Comparison of ENCODE assay signal across 8 mouse cellular contexts in the genomic region with DNA sequence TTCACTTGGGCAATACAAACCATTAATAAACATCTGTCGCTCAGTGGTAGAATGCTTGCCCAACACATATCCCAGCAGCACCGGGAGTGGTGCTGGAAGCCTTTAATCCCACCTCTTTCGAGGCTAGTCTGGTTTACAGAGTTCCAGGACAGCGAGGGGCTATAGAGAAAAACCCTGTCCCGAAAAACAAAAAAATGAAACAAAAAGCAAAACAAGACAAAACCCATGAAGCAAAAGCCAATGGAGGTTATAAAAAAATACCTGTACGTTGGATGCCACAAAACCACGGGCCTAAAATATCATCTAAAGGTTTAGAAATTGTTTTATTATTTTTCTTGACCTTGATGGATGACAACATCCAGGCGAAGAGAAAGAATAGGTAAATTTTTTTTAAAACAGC. TPM values are rescaled to one million over a fixed set of nuclear protein-coding genes. Genes with fewer than 3 reads are reported as not detected.
DNase-seq lines count a peak whose midpoint lies in the region; ATAC-seq lines count a peak whose summit lies in the region.

No protein-coding gene starts in this region.

- peaks cover 55% of the 10 kb centered on the region for H3K4me1 ChIP-seq in heart, embryonic 13.5 days
- H3K4me1 ChIP-seq in hindbrain, embryonic 15.5 days (replicated peaks): peaks cover 53% of the 10 kb centered on the region
- peaks cover 41% of the 10 kb centered on the region for H3K4me1 ChIP-seq in midbrain, embryonic 14.5 days (ENCODE audit: control insufficient read depth, insufficient read depth, low read length)

- peak overlapping the region; percentile 87 for H3K4me3 ChIP-seq in heart, embryonic 13.5 days
- peak overlapping the region; percentile 85 for H3K4me3 ChIP-seq in hindbrain, embryonic 15.5 days
- H3K4me3 ChIP-seq in midbrain, embryonic 14.5 days (replicated peaks; ENCODE audit: low read depth, low read length): peak overlapping the region; percentile 90

- peak overlapping the region; percentile 97 for H3K4me2 ChIP-seq in heart, embryonic 13.5 days
- H3K4me2 ChIP-seq in hindbrain, embryonic 15.5 days: peak overlapping the region; percentile 93
- peak overlapping the region; percentile 60 for H3K4me2 ChIP-seq in midbrain, embryonic 14.5 days (ENCODE audit: low read length)

- H3K27ac ChIP-seq in heart, embryonic 13.5 days (replicated peaks): no peak overlapping the region
- H3K27ac ChIP-seq in hindbrain, embryonic 15.5 days (replicated peaks): peak overlapping the region; percentile 91
- no peak overlapping the region for H3K27ac ChIP-seq in midbrain, embryonic 14.5 days (replicated peaks; ENCODE audit: low read depth, low read length)

- H3K27me3 ChIP-seq in heart, embryonic 13.5 days (replicated peaks): no peaks in the 10 kb centered on the region
- no peaks in the 10 kb centered on the region for H3K27me3 ChIP-seq in hindbrain, embryonic 15.5 days
- no peaks in the 10 kb centered on the region for H3K27me3 ChIP-seq in midbrain, embryonic 14.5 days (ENCODE audit: control insufficient read depth, insufficient read depth, low read length)

- no peaks in the 10 kb centered on the region for H3K9me3 ChIP-seq in heart, embryonic 13.5 days
- no peaks in the 10 kb centered on the region for H3K9me3 ChIP-seq in hindbrain, embryonic 15.5 days
- no peaks in the 10 kb centered on the region for H3K9me3 ChIP-seq in midbrain, embryonic 14.5 days (ENCODE audit: control insufficient read depth, low read length)

- peak overlapping the region; percentile 89 for H3K9ac ChIP-seq in heart, embryonic 13.5 days
- peak overlapping the region; percentile 84; the same call in 1 of the 2 replicates for H3K9ac ChIP-seq in hindbrain, embryonic 15.5 days
- H3K9ac ChIP-seq in midbrain, embryonic 14.5 days (replicated peaks; ENCODE audit: low read length): no peak overlapping the region

- no peak for DNase-seq in heart, adult 8-10 months (ENCODE audit: low spot score)
- peak; percentile 46 for DNase-seq in Muller cell, postnatal 12 days (ENCODE audit: inconsistent ontology term)
- DNase-seq in midbrain, embryonic 14.5 days: no peak
- no peak for DNase-seq in adipocyte (ENCODE audit: low spot score)
- no peak for DNase-seq in thymus, postnatal 25 days
- DNase-seq in cerebellum, adult 18-20 months: no peak

- WGBS in heart, embryonic 13.5 days: 15% methylated on average over 8 of the region's 8 CpGs
- WGBS in hindbrain, embryonic 15.5 days: 13% methylated on average over 8 of the region's 8 CpGs
- WGBS in midbrain, embryonic 14.5 days: 13% methylated on average over 8 of the region's 8 CpGs

- ATAC-seq in heart, embryonic 13.5 days (ENCODE audit: extremely low read depth, insufficient number of reproducible peaks, low FRiP score, low TSS enrichment): no peak
- no peak for ATAC-seq in hindbrain, embryonic 15.5 days (ENCODE audit: low FRiP score, low read depth)
- ATAC-seq in midbrain, embryonic 14.5 days (ENCODE audit: low FRiP score, low TSS enrichment): no peak

- H3K36me3 ChIP-seq in heart, embryonic 13.5 days: peaks cover 12% of the 10 kb centered on the region
- peaks cover 3% of the 10 kb centered on the region; the same call in 1 of the 2 replicates for H3K36me3 ChIP-seq in hindbrain, embryonic 15.5 days
- peaks cover 3% of the 10 kb centered on the region for H3K36me3 ChIP-seq in midbrain, embryonic 14.5 days (ENCODE audit: control insufficient read depth, insufficient read depth, low read length)

RNA-seq across cellular contexts. Expression of gene Actr1a, which starts 0.6 kb away (rescaled TPM):
- polyA plus RNA-seq in heart, embryonic 13.5 days (2015; fragmentation: Nextera tagmentation; extraction: Ambion mirVana): 108 and 111 TPM in 2 replicates
- 10 to 100 TPM; 86.7 to 93.0 (median 89.0) TPM for total RNA-seq in heart, adult 8-10 months (2022)
- 329 and 338 TPM in 2 replicates for polyA plus RNA-seq in hindbrain, embryonic 15.5 days (2015; fragmentation: Nextera tagmentation; extraction: Ambion mirVana)
- 320 and 379 TPM in 2 replicates for polyA plus RNA-seq in midbrain, embryonic 14.5 days (2014; fragmentation: Nextera tagmentation; extraction: Ambion mirVana)

RNA-seq across cellular contexts. Expression of gene Sufu, which starts 0.6 kb away (rescaled TPM):
- 18.4 and 19.3 TPM in 2 replicates for polyA plus RNA-seq in heart, embryonic 13.5 days (2015; fragmentation: Nextera tagmentation; extraction: Ambion mirVana)
- total RNA-seq in heart, adult 8-10 months (2022): 10 to 100 TPM; 11.7 to 13.0 (median 12.1) TPM
- polyA plus RNA-seq in hindbrain, embryonic 15.5 days (2015; fragmentation: Nextera tagmentation; extraction: Ambion mirVana): 23.4 and 24.7 TPM in 2 replicates
- 22.0 and 29.1 TPM in 2 replicates for polyA plus RNA-seq in midbrain, embryonic 14.5 days (2014; fragmentation: Nextera tagmentation; extraction: Ambion mirVana)

RNA-seq across cellular contexts. Expression of gene 2310034G01Rik, which starts 46.0 kb away (rescaled TPM):
- 0.76 and 1.4 TPM in 2 replicates for polyA plus RNA-seq in heart, embryonic 13.5 days (2015; fragmentation: Nextera tagmentation; extraction: Ambion mirVana)
- total RNA-seq in heart, adult 8-10 months (2022): under 1 TPM; 0.44 to 0.66 (median 0.48) TPM
- polyA plus RNA-seq in hindbrain, embryonic 15.5 days (2015; fragmentation: Nextera tagmentation; extraction: Ambion mirVana): 2.0 and 2.3 TPM in 2 replicates
- polyA plus RNA-seq in midbrain, embryonic 14.5 days (2014; fragmentation: Nextera tagmentation; extraction: Ambion mirVana): 2.8 and 3.1 TPM in 2 replicates

RNA-seq across cellular contexts. Expression of gene Mfsd13a, which starts 55.2 kb away (rescaled TPM):
- 4.5 and 5.2 TPM in 2 replicates for polyA plus RNA-seq in heart, embryonic 13.5 days (2015; fragmentation: Nextera tagmentation; extraction: Ambion mirVana)
- 1 to 10 TPM; 3.7 to 4.5 (median 3.8) TPM for total RNA-seq in heart, adult 8-10 months (2022)
- polyA plus RNA-seq in hindbrain, embryonic 15.5 days (2015; fragmentation: Nextera tagmentation; extraction: Ambion mirVana): 12.3 and 12.5 TPM in 2 replicates
- 7.2 and 7.7 TPM in 2 replicates for polyA plus RNA-seq in midbrain, embryonic 14.5 days (2014; fragmentation: Nextera tagmentation; extraction: Ambion mirVana)

RNA-seq across cellular contexts. Expression of gene Cuedc2, which starts 57.6 kb away (rescaled TPM):
- polyA plus RNA-seq in heart, embryonic 13.5 days (2015; fragmentation: Nextera tagmentation; extraction: Ambion mirVana): 114 and 131 TPM in 2 replicates
- 10 to 100 TPM; 76.5 to 91.0 (median 83.5) TPM for total RNA-seq in heart, adult 8-10 months (2022)
- 336 and 347 TPM in 2 replicates for polyA plus RNA-seq in hindbrain, embryonic 15.5 days (2015; fragmentation: Nextera tagmentation; extraction: Ambion mirVana)
- 300 and 307 TPM in 2 replicates for polyA plus RNA-seq in midbrain, embryonic 14.5 days (2014; fragmentation: Nextera tagmentation; extraction: Ambion mirVana)
